Mouse (Mus musculus) limb, embryonic 13.5 days (tissue): ENCODE data around the gene Dido1. TPM values are rescaled to one million over a fixed set of nuclear protein-coding genes. Genes with fewer than 3 reads are reported as not detected.
A peak's percentile ranks its signal among the peaks of the same experiment; 100 is the strongest.

Experiments used
- ATAC-seq: fragments of 200-750 bp; cut with Nextera tagmentation; 2 replicates; pipeline ENCODE4 v1.8.0; 2017; ENCODE audit warnings: low read depth, moderate number of reproducible peaks, moderate TSS enrichment; ENCODE audit not compliant: low FRiP score
- H3K27ac ChIP-seq: fragments of 300-500 bp; sonication (generic); 2 replicates; pipeline ENCODE4 v1.5.1; 2015; ENCODE audit warnings: inconsistent platforms, mild to moderate bottlenecking, moderate library complexity
- H3K27me3 ChIP-seq: fragments of 300-500 bp; sonication (generic); 2 replicates; pipeline ENCODE4 v1.6.1; 2015; ENCODE audit warnings: mild to moderate bottlenecking, inconsistent platforms
- H3K36me3 ChIP-seq: fragments of 300-500 bp; sonication (generic); 2 replicates; pipeline ENCODE4 v1.6.1; 2015; ENCODE audit warnings: inconsistent platforms, mild to moderate bottlenecking, moderate library complexity
- H3K4me1 ChIP-seq: fragments of 300-500 bp; sonication (generic); 2 replicates; pipeline ENCODE4 v1.6.1; 2015; ENCODE audit warnings: inconsistent platforms
- H3K4me2 ChIP-seq: fragments of 300-500 bp; sonication (generic); replicated peaks from 2 replicates; pipeline ENCODE4 v1.6.1; 2015; ENCODE audit warnings: inconsistent platforms, mild to moderate bottlenecking, moderate library complexity
- H3K4me3 ChIP-seq: fragments of 300-500 bp; sonication (generic); 2 replicates; pipeline ENCODE4 v1.5.1; 2015; ENCODE audit warnings: moderate library complexity, mild to moderate bottlenecking, inconsistent platforms
- H3K9ac ChIP-seq: fragments of 300-500 bp; sonication (generic); 2 replicates; pipeline ENCODE4 v1.6.1; 2015; ENCODE audit warnings: mild to moderate bottlenecking, inconsistent platforms
- H3K9me3 ChIP-seq: fragments of 300-500 bp; sonication (generic); 2 replicates; pipeline ENCODE4 v1.6.1; 2016; ENCODE audit warnings: inconsistent platforms
- WGBS: fragments of 180-500 bp; shearing (Covaris S2); methylation state at CpG from one replicate; pipeline ENCODE4 v1.1.7; 2015; 5-methylcytosine and 5-hydroxymethylcytosine counted together
- polyA plus RNA-seq: library from polyadenylated mRNA; unstranded; fragments of >200 nt; fragmentation: Nextera tagmentation; extraction: Ambion mirVana; gene quantifications from 2 replicates; pipeline ENCODE4 v1.2.1, GENCODE M21; 2015

The Dido1 gene
- polyA plus RNA-seq, 1 experiment from 2014 or later, result 31.5 TPM

GRCm38 (mm10) chr2:180740349-180740748 is 30.6 kb upstream of the Dido1 start:
- 17% methylated on average over 3 of the region's 3 CpGs for WGBS
- Histone ChIP-seq H3K27ac (no peak overlapping the region), H3K27me3 (peaks cover 4% of the 10 kb centered on the region; the same call in 1 of the 2 replicates), H3K36me3 (no peaks in the 10 kb centered on the region), H3K9ac (no peak overlapping the region), H3K9me3 (no peaks in the 10 kb centered on the region), H3K4me3 (no peak overlapping the region), H3K4me1 (no peaks in the 10 kb centered on the region), H3K4me2 (no peak overlapping the region)
- ATAC-seq, result no peak

- WGBS, result 74% methylated on average over 2 of the region's 2 CpGs
- Histone ChIP-seq H3K27ac (no peak overlapping the region), H3K36me3 (no peaks in the 10 kb centered on the region), H3K4me1 (no peaks in the 10 kb centered on the region), H3K4me3 (no peak overlapping the region), H3K4me2 (no peak overlapping the region), H3K9ac (no peak overlapping the region), H3K9me3 (no peaks in the 10 kb centered on the region), H3K27me3 (peaks cover 8% of the 10 kb centered on the region; the same call in 1 of the 2 replicates)
- ATAC-seq, result no peak
These were observed 28.2 kb upstream of the Dido1 start for GRCm38 (mm10) chr2:180737984-180738383.

- H3K36me3 ChIP-seq, result no peaks in the 10 kb centered on the region
- ATAC-seq, result no peak
These were observed 25.4 kb upstream of the Dido1 start for GRCm38 (mm10) chr2:180735232-180735631.

GRCm38 (mm10) chr2:180731984-180732383 is 22.2 kb upstream of the Dido1 start:
- WGBS, result 54% methylated on average over 6 of the region's 6 CpGs
- peaks cover 4% of the 10 kb centered on the region; the same call in 1 of the 2 replicates for H3K27me3 ChIP-seq
- H3K4me1 ChIP-seq, result no peaks in the 10 kb centered on the region
- ATAC-seq, result no peak
- H3K4me3 ChIP-seq, result no peak overlapping the region
- no peak overlapping the region for H3K9ac ChIP-seq
- H3K27ac ChIP-seq, result no peak overlapping the region
- H3K36me3 ChIP-seq, result no peaks in the 10 kb centered on the region
- H3K4me2 ChIP-seq, result no peak overlapping the region
- no peaks in the 10 kb centered on the region for H3K9me3 ChIP-seq

More at GRCm38 (mm10) chr2:180735232-180735631, 25.4 kb upstream of the Dido1 start:
- no peak overlapping the region for H3K27ac ChIP-seq
- H3K27me3 ChIP-seq, result peaks cover 8% of the 10 kb centered on the region; the same call in 1 of the 2 replicates
- no peaks in the 10 kb centered on the region for H3K4me1 ChIP-seq
- no peaks in the 10 kb centered on the region for H3K9me3 ChIP-seq
- H3K4me2 ChIP-seq, result no peak overlapping the region
- H3K4me3 ChIP-seq, result no peak overlapping the region
- WGBS, result 64% methylated on average over 7 of the region's 7 CpGs
- no peak overlapping the region for H3K9ac ChIP-seq

GRCm38 (mm10) chr2:180731036-180731435 is 21.2 kb upstream of the Dido1 start:
- Histone ChIP-seq H3K36me3 (no peaks in the 10 kb centered on the region), H3K9me3 (no peaks in the 10 kb centered on the region), H3K4me3 (no peak overlapping the region), H3K27me3 (peaks cover 7% of the 10 kb centered on the region), H3K9ac (no peak overlapping the region), H3K4me2 (no peak overlapping the region), H3K27ac (no peak overlapping the region), H3K4me1 (no peaks in the 10 kb centered on the region)
- ATAC-seq, result no peak
- 66% methylated on average over 3 of the region's 3 CpGs for WGBS

- ATAC-seq, result no peak
- H3K4me1 ChIP-seq, result peaks cover 5% of the 10 kb centered on the region; the same call in 1 of the 2 replicates
- no peaks in the 10 kb centered on the region for H3K9me3 ChIP-seq
- H3K4me3 ChIP-seq, result no peak overlapping the region
- H3K9ac ChIP-seq, result no peak overlapping the region
- WGBS, result 69% methylated on average over 4 of the region's 4 CpGs
- H3K27me3 ChIP-seq, result peaks cover 10% of the 10 kb centered on the region
- H3K4me2 ChIP-seq, result no peak overlapping the region
- no peak overlapping the region for H3K27ac ChIP-seq
- peaks cover 16% of the 10 kb centered on the region for H3K36me3 ChIP-seq
These were observed 17.8 kb upstream of the Dido1 start for GRCm38 (mm10) chr2:180727613-180728021.

GRCm38 (mm10) chr2:180726658-180727442 is 17.1 kb upstream of the Dido1 start:
- no peak for ATAC-seq

GRCm38 (mm10) chr2:180725856-180726629 is 16.2 kb upstream of the Dido1 start:
- Histone ChIP-seq H3K27ac (no peak overlapping the region), H3K27me3 (peaks cover 10% of the 10 kb centered on the region), H3K9ac (no peak overlapping the region), H3K36me3 (peaks cover 32% of the 10 kb centered on the region), H3K9me3 (no peaks in the 10 kb centered on the region), H3K4me1 (peaks cover 5% of the 10 kb centered on the region; the same call in 1 of the 2 replicates), H3K4me2 (no peak overlapping the region), H3K4me3 (no peak overlapping the region)
- ATAC-seq, result 0 out of 2 replicates have a peak, but pooled peaks have one; percentile 21
- WGBS, result 27% methylated on average over 8 of the region's 8 CpGs

More at GRCm38 (mm10) chr2:180726658-180727442, 17.1 kb upstream of the Dido1 start:
- H3K27ac ChIP-seq, result no peak overlapping the region
- peaks cover 5% of the 10 kb centered on the region; the same call in 1 of the 2 replicates for H3K4me1 ChIP-seq
- 67% methylated on average over 6 of the region's 6 CpGs for WGBS
- H3K9me3 ChIP-seq, result no peaks in the 10 kb centered on the region
- H3K27me3 ChIP-seq, result peaks cover 10% of the 10 kb centered on the region
- H3K4me2 ChIP-seq, result no peak overlapping the region
- peaks cover 24% of the 10 kb centered on the region for H3K36me3 ChIP-seq
- H3K4me3 ChIP-seq, result no peak overlapping the region
- H3K9ac ChIP-seq, result no peak overlapping the region

- Histone ChIP-seq H3K9ac (no peak overlapping the region), H3K4me1 (peaks cover 5% of the 10 kb centered on the region; the same call in 1 of the 2 replicates)
These were observed 15.6 kb upstream of the Dido1 start for GRCm38 (mm10) chr2:180725414-180725778.

GRCm38 (mm10) chr2:180724585-180725413 is 15.0 kb upstream of the Dido1 start, which contains the start of gene Slc17a9:
Gene Slc17a9, plus strand, starts transcription at chr2:180725263.
- Histone ChIP-seq H3K9ac (no peak within 1 kb of the TSS), H3K36me3 (peaks cover 43% of the 10 kb centered on the region), H3K27ac (no peak within 1 kb of the TSS), H3K4me1 (peaks cover 5% of the 10 kb centered on the region; the same call in 1 of the 2 replicates), H3K27me3 (peaks cover 10% of the 10 kb centered on the region), H3K9me3 (no peaks in the 10 kb centered on the region), H3K4me3 (peak within 1 kb of the TSS; percentile 8), H3K4me2 (peak within 1 kb of the TSS; percentile 49)
- 4% methylated on average over 18 of the region's 18 CpGs for WGBS
- no peak for ATAC-seq

More at GRCm38 (mm10) chr2:180725414-180725778, 15.6 kb upstream of the Dido1 start:
- H3K9me3 ChIP-seq, result no peaks in the 10 kb centered on the region
- peak overlapping the region; percentile 8 for H3K4me3 ChIP-seq
- ATAC-seq, result no peak
- peaks cover 38% of the 10 kb centered on the region for H3K36me3 ChIP-seq
- peaks cover 10% of the 10 kb centered on the region for H3K27me3 ChIP-seq
- H3K4me2 ChIP-seq, result peak overlapping the region; percentile 49
- no peak overlapping the region for H3K27ac ChIP-seq
- 6% methylated on average over 6 of the region's 6 CpGs for WGBS

- Histone ChIP-seq H3K27ac (no peak overlapping the region), H3K9me3 (no peaks in the 10 kb centered on the region), H3K9ac (no peak overlapping the region), H3K4me3 (no peak overlapping the region), H3K4me2 (no peak overlapping the region), H3K27me3 (peaks cover 10% of the 10 kb centered on the region), H3K36me3 (peaks cover 52% of the 10 kb centered on the region), H3K4me1 (peaks cover 5% of the 10 kb centered on the region; the same call in 1 of the 2 replicates)
- no peak for ATAC-seq
- 73% methylated on average over 2 of the region's 2 CpGs for WGBS
These were observed 14.1 kb upstream of the Dido1 start for GRCm38 (mm10) chr2:180723865-180724264.
